In genomic region chr7:80587684-80588083, GRCm38 (mm10) we compare ENCODE assay signal across 8 mouse cellular contexts. TPM values are rescaled to one million over a fixed set of nuclear protein-coding genes. Genes with fewer than 3 reads are reported as not detected.
DNase-seq lines count a peak whose midpoint lies in the region; ATAC-seq and TF ChIP-seq lines count a peak whose summit lies in the region.

No protein-coding gene starts in this region.

- no peak for DNase-seq in gastrocnemius, adult 2 months
- DNase-seq in gastrocnemius, postnatal 14 days, result no peak
- peak; percentile 38 to 63 for DNase-seq in heart, adult 9 months (ENCODE audit: low spot score in 2 of 2)
- DNase-seq in kidney, postnatal 10 days, result peak; percentile 39
- no peak for DNase-seq in ovary, adult 18-20 months (ENCODE audit: low spot score)
- DNase-seq in layer of hippocampus, postnatal 14 days (ENCODE audit: low spot score in 2 of 2), result no peak
- no peak for DNase-seq in left cerebral cortex, adult 18-20 months (ENCODE audit: low spot score in 2 of 2)

- no peak for TF ChIP-seq CTCF in gastrocnemius, adult 2 months (IDR thresholded peaks at IDR 0.05)

- 31% methylated on average over 10 of the region's 10 CpGs for WGBS in neural tube, embryonic 13.5 days

- H3K4me3 ChIP-seq in gastrocnemius, adult 2 months, result peak overlapping the region; percentile 34
- H3K4me3 ChIP-seq in neural tube, embryonic 13.5 days, result no peak overlapping the region

- no peaks in the 10 kb centered on the region for H3K9me3 ChIP-seq in neural tube, embryonic 13.5 days

- H3K4me2 ChIP-seq in neural tube, embryonic 13.5 days, result peak overlapping the region; percentile 43

- H3K27me3 ChIP-seq in neural tube, embryonic 13.5 days, result no peaks in the 10 kb centered on the region

- H3K36me3 ChIP-seq in neural tube, embryonic 13.5 days, result peaks cover 45% of the 10 kb centered on the region

- peak overlapping the region; percentile 56 for H3K27ac ChIP-seq in gastrocnemius, adult 2 months
- no peak overlapping the region for H3K27ac ChIP-seq in neural tube, embryonic 13.5 days (replicated peaks)

- H3K9ac ChIP-seq in neural tube, embryonic 13.5 days, result peak overlapping the region; percentile 59

- peaks cover 14% of the 10 kb centered on the region; the same call in 1 of the 2 replicates for H3K4me1 ChIP-seq in neural tube, embryonic 13.5 days (replicated peaks)

- ATAC-seq in neural tube, embryonic 13.5 days (ENCODE audit: low read depth), result no peak

- intact Hi-C loops in gastrocnemius, adult 2 months (cut with DNase I), result no loop called here
- intact Hi-C loops in gastrocnemius, postnatal 14 days (cut with DNase I; ENCODE audit: low total_unique reads), result no loop called here

RNA-seq across cellular contexts. Expression of gene Blm, which starts 52.8 kb away (rescaled TPM):
- 1 to 10 TPM; 1.0 TPM for total RNA-seq in gastrocnemius, adult 2 months (2021)
- 1 to 10 TPM; 1.9 to 3.7 TPM for total RNA-seq in gastrocnemius, postnatal 14 days (2021)
- 11.8 and 13.9 TPM in 2 replicates for polyA plus RNA-seq in neural tube, embryonic 13.5 days (2015; fragmentation: Nextera tagmentation; extraction: Ambion mirVana)
- 1 to 10 TPM; 4.6 to 6.3 TPM for total RNA-seq in layer of hippocampus, postnatal 14 days (2021)
- total RNA-seq in left cerebral cortex, adult 18-20 months (2021), result 1 to 10 TPM; 4.4 to 4.6 TPM

Comparison
In these comparisons a context has a peak if more than half of its experiments do, and no peak if none do; other contexts are left out.
1. DNase-seq: peak in heart, adult 9 months (2 of 2) and kidney, postnatal 10 days (single experiment); none in gastrocnemius, adult 2 months (single experiment), gastrocnemius, postnatal 14 days (single experiment), ovary, adult 18-20 months (single experiment), layer of hippocampus, postnatal 14 days (0 of 2) and left cerebral cortex, adult 18-20 months (0 of 2).